Mouse (Mus musculus): ENCODE measurements at regions not wholly inside any gene's neighbourhood (a gene's known extent, or its start where the extent isn't known, plus 50 kb on each side); places are given as distances from the start of the nearest gene placed in this dataset.

- DNase-seq, result no peak
Measured at GRCm38 (mm10) chr10:117443426-117444350, 63.9 kb upstream of the Cpsf6 start.

GRCm38 (mm10) chr10:117441979-117442803 lies 62.4 kb upstream of the Cpsf6 start:
- DNase-seq, result no peak

- DNase-seq, result no peak
Measured at GRCm38 (mm10) chr10:117441121-117441978, 61.5 kb upstream of the Cpsf6 start.

- no peak for DNase-seq
Measured at GRCm38 (mm10) chr10:117440225-117440976, 60.6 kb upstream of the Cpsf6 start.

- no peak for DNase-seq
Measured at GRCm38 (mm10) chr10:117439206-117440110, 59.6 kb upstream of the Cpsf6 start.

GRCm38 (mm10) chr10:117438614-117439193 lies 58.9 kb upstream of the Cpsf6 start:
- DNase-seq, result no peak

GRCm38 (mm10) chr10:117437970-117438369 lies 58.2 kb upstream of the Cpsf6 start:
- DNase-seq, result no peak

- peak; percentile 60 to 78 for DNase-seq
Measured at GRCm38 (mm10) chr10:117436875-117437715, 57.3 kb upstream of the Cpsf6 start.

GRCm38 (mm10) chr10:117436308-117436874 lies 56.6 kb upstream of the Cpsf6 start:
- no peak for DNase-seq

GRCm38 (mm10) chr10:117435734-117436121 lies 55.9 kb upstream of the Cpsf6 start:
- DNase-seq, result no peak

GRCm38 (mm10) chr10:117434871-117435733 lies 55.3 kb upstream of the Cpsf6 start:
- DNase-seq, result peak; percentile 88 to 96

- no peak for DNase-seq
Measured at GRCm38 (mm10) chr10:117434293-117434842, 54.6 kb upstream of the Cpsf6 start.

- no peak for DNase-seq
Measured at GRCm38 (mm10) chr10:117433547-117434292, 53.9 kb upstream of the Cpsf6 start.

GRCm38 (mm10) chr10:117432871-117433546 lies 53.2 kb upstream of the Cpsf6 start:
- no peak for DNase-seq

GRCm38 (mm10) chr10:117432415-117432814 lies 52.6 kb upstream of the Cpsf6 start:
- DNase-seq, result peak; percentile 68 to 92

- DNase-seq, result no peak
Measured at GRCm38 (mm10) chr10:117431850-117432249, 52.0 kb upstream of the Cpsf6 start.

Data from kidney, postnatal 36 days (tissue).